Mouse (Mus musculus) midbrain, embryonic 10.5 days (tissue): ENCODE measurements at regions not wholly inside any gene's neighbourhood (a gene's known extent, or its start where the extent isn't known, plus 50 kb on each side); places are given as distances from the start of the nearest gene placed in this dataset.

Experiments
- DNase-seq: peaks from one replicate; pipeline ENCODE4 v3.0.0-alpha.2; 2017; ENCODE audit warnings: low spot score
- H3K27ac ChIP-seq: fragments of 300-500 bp; sonication (generic); replicated peaks from 2 replicates; pipeline ENCODE4 v1.5.1; 2016; ENCODE audit warnings: mild to moderate bottlenecking
- H3K27me3 ChIP-seq: fragments of 300-500 bp; sonication (generic); 2 replicates; pipeline ENCODE4 v1.6.1; 2016; ENCODE audit warnings: low read depth, mild to moderate bottlenecking; ENCODE audit not compliant: poor library complexity, severe bottlenecking
- H3K36me3 ChIP-seq: fragments of 300-500 bp; sonication (generic); 2 replicates; pipeline ENCODE4 v1.6.1; 2016; ENCODE audit warnings: mild to moderate bottlenecking, moderate library complexity
- H3K4me1 ChIP-seq: fragments of 300-500 bp; sonication (generic); 2 replicates; pipeline ENCODE4 v1.6.1; 2016
- H3K4me3 ChIP-seq: fragments of 300-500 bp; sonication (generic); 2 replicates; pipeline ENCODE4 v1.5.1; 2016; ENCODE audit warnings: mild to moderate bottlenecking, moderate library complexity
- H3K9me3 ChIP-seq: fragments of 300-500 bp; sonication (generic); replicated peaks from 2 replicates; pipeline ENCODE4 v1.6.1; 2016; ENCODE audit warnings: mild to moderate bottlenecking
- WGBS: fragments of 180-500 bp; shearing (Covaris S2); methylation state at CpG from one replicate; pipeline ENCODE4 v1.1.7; 2016; 5-methylcytosine and 5-hydroxymethylcytosine counted together

DNA sequence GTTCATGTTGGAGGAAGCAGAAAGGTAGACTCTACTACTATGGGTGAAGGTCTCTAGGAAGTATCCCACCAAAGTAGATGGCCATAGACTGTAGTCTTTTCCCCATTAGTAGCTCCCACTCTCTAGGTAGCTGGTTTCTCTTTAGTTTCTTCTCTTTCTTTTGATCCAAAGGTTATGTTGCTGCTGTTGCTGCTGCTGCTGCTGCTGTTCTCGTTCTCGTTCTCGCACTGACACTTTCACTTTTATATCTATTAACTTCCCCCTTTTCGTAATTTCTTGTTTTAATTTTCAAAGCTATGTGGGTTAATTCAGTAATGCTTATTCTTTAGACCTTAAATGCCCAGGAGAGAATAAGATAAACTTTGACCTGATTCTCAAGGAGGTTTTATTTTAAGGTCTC is 58.3 kb downstream of the Tmem100 start:
- WGBS = 86% methylated on average over 4 of the region's 4 CpGs
- Histone ChIP-seq H3K27me3 (no peaks in the 10 kb centered on the region), H3K9me3 (no peaks in the 10 kb centered on the region), H3K4me3 (no peak overlapping the region), H3K27ac (no peak overlapping the region), H3K4me1 (no peaks in the 10 kb centered on the region), H3K36me3 (no peaks in the 10 kb centered on the region)
- no peak for DNase-seq

DNA sequence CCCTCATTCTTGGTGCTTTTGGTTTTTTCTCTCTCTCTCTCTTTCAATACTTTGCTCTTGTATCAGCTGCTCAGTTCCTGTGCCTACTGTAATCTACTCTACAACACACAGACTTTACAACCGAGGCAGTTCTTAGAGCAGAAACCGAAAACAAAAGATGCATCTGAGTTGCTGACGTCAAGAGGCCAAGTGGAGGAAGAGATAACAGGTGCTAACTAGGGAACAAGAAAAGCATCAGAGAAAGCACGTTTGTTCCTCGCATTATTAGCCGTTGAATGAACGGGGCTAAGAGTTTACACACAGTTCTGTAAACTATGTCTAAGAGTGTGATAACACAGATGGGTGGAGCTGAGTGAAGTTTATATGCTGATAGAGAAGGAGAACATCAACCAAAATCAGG is 63.9 kb downstream of the Tmem100 start:
- DNase-seq = no peak
- no peak overlapping the region for H3K4me3 ChIP-seq
- H3K36me3 ChIP-seq = no peaks in the 10 kb centered on the region
- no peaks in the 10 kb centered on the region for H3K4me1 ChIP-seq
- WGBS = 88% methylated on average over 7 of the region's 7 CpGs
- H3K9me3 ChIP-seq = no peaks in the 10 kb centered on the region
- H3K27ac ChIP-seq = no peak overlapping the region
- H3K27me3 ChIP-seq = no peaks in the 10 kb centered on the region

DNA sequence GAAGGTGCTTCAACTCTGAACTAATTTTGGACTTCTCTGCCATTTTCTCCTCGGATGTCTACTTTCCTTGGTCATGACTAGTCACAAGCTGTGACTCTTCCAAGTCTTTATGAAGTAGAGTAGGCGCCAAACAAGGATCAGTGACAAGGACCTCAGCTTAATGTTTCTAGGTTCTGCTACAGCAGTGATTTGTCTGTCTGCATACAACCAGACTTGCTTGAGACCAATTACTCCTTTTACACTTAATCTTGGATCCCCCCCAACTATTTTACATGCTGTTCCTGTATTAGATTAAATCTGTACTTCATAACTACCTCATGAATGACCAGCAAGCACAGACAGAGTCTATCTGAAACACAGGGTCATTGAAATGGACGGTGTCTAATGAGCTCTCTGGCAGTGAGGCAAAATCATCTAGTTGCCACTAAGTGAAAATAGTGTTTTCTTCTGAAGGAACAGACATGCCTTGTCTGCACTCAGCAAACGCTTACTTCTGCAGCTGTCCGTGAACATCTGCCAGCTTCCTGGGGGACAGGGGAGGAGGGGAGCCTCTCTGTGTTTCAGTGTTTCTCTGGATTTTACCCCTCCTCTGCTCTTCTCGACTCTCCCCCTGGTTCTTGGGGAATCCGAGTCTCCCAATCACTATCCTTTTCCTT is 64.7 kb downstream of the Tmem100 start:
- DNase-seq = no peak
- H3K27ac ChIP-seq = no peak overlapping the region
- no peaks in the 10 kb centered on the region for H3K9me3 ChIP-seq
- H3K36me3 ChIP-seq = no peaks in the 10 kb centered on the region
- H3K27me3 ChIP-seq = no peaks in the 10 kb centered on the region
- H3K4me3 ChIP-seq = no peak overlapping the region
- 86% methylated on average over 7 of the region's 7 CpGs for WGBS
- H3K4me1 ChIP-seq = no peaks in the 10 kb centered on the region

DNA sequence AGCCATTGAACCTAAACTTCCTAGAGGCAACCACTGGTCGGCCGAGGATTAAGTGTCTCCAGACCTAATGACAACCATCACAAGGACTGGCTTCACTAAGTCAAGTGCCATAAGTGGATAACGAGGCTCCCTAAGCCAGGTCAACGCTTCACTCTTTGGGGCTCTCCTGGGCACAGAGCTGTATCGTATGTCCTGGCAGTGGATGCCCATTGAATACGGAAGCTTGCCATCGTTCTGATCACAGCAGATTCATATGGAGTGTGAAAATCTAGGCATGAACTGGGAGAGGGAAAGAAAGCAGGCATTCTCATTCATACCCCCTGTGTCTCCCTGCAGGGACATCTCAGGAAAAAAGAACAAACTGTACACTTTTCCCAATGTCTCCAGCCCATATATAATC is 68.3 kb downstream of the Tmem100 start:
- H3K4me3 ChIP-seq = no peak overlapping the region
- H3K9me3 ChIP-seq = no peaks in the 10 kb centered on the region
- no peaks in the 10 kb centered on the region for H3K36me3 ChIP-seq
- no peaks in the 10 kb centered on the region for H3K27me3 ChIP-seq
- H3K27ac ChIP-seq = no peak overlapping the region
- 78% methylated on average over 7 of the region's 7 CpGs for WGBS
- H3K4me1 ChIP-seq = no peaks in the 10 kb centered on the region
- no peak for DNase-seq

DNA sequence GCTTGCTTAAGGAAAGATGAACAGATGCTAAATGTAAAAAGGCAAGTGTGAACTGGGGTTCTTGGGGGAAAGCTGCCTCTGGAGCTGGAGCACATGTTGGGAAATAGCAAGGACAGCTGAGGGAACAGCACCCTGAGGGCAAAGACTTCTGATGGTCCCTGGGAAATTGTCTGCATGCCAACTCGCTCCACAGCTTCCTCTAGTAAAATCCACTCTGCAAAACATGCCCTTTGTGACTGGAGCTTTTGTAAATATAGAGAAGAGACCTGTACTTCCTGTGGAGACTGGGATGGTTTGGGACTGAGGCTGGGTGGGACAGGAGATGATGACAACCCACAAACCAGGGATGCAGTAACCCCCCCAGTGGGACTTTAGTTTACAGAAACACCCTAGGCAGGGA is 69.0 kb downstream of the Tmem100 start:
- no peak for DNase-seq
- H3K9me3 ChIP-seq = no peaks in the 10 kb centered on the region
- H3K27me3 ChIP-seq = no peaks in the 10 kb centered on the region
- no peaks in the 10 kb centered on the region for H3K36me3 ChIP-seq
- H3K4me3 ChIP-seq = no peak overlapping the region
- no peak overlapping the region for H3K27ac ChIP-seq
- H3K4me1 ChIP-seq = no peaks in the 10 kb centered on the region
- WGBS = 72% methylated on average over 1 of the region's 1 CpGs

DNA sequence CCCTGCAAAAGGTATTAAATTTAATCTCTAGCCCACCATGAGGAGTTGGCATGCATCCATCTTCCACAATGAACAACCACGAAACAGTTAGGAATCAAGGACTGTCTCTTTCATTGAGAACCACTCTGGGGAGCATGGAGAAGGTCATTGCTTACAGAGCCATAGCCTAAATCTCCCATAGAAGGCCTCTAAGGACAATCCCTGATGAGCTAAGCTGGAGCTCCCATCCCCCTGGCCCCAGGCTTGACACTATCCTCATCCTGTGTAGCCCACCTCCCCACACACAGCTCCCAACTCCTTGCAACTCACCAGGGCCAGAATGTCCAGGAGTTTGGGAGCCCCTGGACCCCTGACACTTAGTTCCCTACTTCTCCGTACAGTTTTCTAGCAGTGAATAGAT is 70.0 kb downstream of the Tmem100 start:
- no peaks in the 10 kb centered on the region for H3K36me3 ChIP-seq
- H3K9me3 ChIP-seq = no peaks in the 10 kb centered on the region
- no peak for DNase-seq
- H3K27ac ChIP-seq = no peak overlapping the region
- H3K4me3 ChIP-seq = no peak overlapping the region
- H3K27me3 ChIP-seq = no peaks in the 10 kb centered on the region; the same call in 1 of the 2 replicates
- 90% methylated on average over 2 of the region's 2 CpGs for WGBS
- H3K4me1 ChIP-seq = no peaks in the 10 kb centered on the region

DNA sequence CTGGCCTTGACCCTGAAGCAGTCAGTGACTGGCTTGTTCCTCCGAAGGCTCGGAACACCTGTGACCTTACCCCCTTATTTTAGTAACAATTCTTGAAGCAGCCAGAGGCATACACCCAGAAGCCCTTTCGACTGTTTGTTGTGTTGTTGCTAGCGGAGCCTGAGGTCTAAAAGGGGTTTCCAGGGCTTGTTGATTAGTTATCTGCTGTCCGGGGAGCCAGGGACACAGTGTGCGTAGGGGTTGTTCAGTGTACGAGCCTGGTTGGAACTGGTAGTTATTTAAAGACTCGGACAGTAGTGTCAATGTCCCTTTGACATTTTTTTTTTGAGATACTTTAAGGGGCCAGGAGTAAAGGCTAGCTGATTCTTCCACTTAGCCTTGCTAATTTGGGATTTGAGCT is 71.1 kb downstream of the Tmem100 start:
- H3K9me3 ChIP-seq = no peaks in the 10 kb centered on the region
- WGBS = 82% methylated on average over 8 of the region's 8 CpGs
- H3K27me3 ChIP-seq = peaks cover 4% of the 10 kb centered on the region; the same call in 1 of the 2 replicates
- H3K36me3 ChIP-seq = no peaks in the 10 kb centered on the region
- no peak for DNase-seq
- no peak overlapping the region for H3K4me3 ChIP-seq
- no peak overlapping the region for H3K27ac ChIP-seq
- no peaks in the 10 kb centered on the region for H3K4me1 ChIP-seq

DNA sequence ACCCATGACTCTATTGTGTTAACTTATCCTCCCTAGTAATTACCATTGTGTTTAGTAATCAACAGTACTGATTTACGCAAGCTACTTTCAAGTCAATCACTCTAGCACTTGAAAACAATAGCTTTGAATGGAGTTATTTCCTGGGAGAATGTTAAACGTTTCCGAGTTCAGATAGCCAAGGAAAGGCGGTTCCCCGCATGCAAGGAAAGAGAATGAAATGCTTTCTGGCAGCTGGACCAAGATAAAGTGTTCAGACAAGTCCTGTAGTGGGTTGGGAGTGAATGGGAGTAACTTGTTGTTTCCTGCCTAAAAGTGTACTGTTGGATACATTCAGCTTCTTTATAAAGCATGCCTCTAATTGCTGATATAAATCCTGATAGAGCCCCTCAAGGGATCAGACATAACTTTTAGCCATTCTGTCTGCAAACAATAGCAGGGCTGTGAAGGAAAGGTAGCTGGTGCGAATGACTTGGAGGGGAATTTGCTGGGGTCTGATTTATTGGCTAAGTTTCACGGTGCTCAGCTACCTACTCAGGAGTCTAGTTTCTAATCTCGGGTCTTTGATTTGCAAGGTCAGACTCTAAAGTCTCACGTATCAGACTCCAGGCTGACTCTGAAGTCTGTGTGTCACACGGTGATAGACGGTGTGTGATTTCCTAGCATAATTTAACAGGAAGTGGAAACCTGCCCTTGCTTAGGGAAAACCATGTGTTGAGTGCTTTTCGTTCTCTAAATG is 76.1 kb downstream of the Tmem100 start:
- Histone ChIP-seq H3K4me1 (peaks cover 23% of the 10 kb centered on the region), H3K4me3 (no peak overlapping the region), H3K27ac (no peak overlapping the region), H3K9me3 (no peaks in the 10 kb centered on the region), H3K36me3 (no peaks in the 10 kb centered on the region), H3K27me3 (peaks cover 14% of the 10 kb centered on the region; the same call in 1 of the 2 replicates)
- no peak for DNase-seq
- 84% methylated on average over 12 of the region's 12 CpGs for WGBS

DNA sequence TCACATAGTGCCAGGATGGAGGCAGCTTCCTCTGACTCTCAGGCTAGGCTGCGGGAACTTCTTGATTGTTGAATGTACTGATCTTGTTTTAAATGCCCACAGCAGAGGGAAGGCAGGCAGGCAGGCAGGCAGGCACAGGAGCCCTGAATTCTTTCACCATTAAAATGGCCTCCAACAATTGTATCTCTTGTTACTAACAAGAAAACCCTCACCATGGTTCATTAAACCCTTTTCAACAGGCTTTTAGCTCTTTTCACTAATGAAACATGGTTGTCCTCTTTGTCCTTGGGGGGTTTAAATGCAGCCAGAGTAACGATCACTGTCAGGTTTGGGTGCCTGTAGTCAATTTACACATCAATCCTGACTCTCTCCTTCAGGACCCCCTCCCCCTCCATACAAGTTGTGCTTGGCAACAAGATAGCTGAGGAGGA is 77.8 kb upstream of the Gm45716 start:
- 17% methylated on average over 2 of the region's 2 CpGs for WGBS
- Histone ChIP-seq H3K4me1 (peaks cover 23% of the 10 kb centered on the region), H3K9me3 (no peaks in the 10 kb centered on the region), H3K27me3 (peaks cover 18% of the 10 kb centered on the region; the same call in 1 of the 2 replicates), H3K27ac (peak overlapping the region; percentile 74), H3K4me3 (no peak overlapping the region), H3K36me3 (no peaks in the 10 kb centered on the region)
- DNase-seq = no peak

DNA sequence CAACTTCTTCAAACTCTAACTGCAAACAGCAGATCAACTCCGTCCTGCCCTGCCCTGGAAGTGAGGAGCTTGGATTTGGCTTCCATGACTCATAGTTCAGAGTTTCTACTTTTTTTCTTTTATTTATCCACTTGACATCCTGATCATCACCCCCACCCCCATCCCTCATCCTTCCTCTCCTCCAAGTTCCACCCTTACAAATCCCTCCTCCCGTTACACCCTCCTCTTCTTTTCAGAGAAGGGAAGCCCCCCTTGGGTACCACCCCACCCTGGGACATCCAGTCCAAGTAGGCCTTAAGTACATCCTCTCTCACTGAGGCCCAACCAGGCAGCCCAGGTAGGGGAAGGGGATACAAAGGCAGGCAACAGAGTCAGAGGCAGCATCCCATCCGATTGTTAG is 77.3 kb upstream of the Gm45716 start:
- DNase-seq = no peak
- H3K27ac ChIP-seq = peak overlapping the region; percentile 74
- 65% methylated on average over 3 of the region's 3 CpGs for WGBS
- H3K4me1 ChIP-seq = peaks cover 23% of the 10 kb centered on the region
- H3K4me3 ChIP-seq = no peak overlapping the region
- peaks cover 18% of the 10 kb centered on the region; the same call in 1 of the 2 replicates for H3K27me3 ChIP-seq
- no peaks in the 10 kb centered on the region for H3K36me3 ChIP-seq
- no peaks in the 10 kb centered on the region for H3K9me3 ChIP-seq

DNA sequence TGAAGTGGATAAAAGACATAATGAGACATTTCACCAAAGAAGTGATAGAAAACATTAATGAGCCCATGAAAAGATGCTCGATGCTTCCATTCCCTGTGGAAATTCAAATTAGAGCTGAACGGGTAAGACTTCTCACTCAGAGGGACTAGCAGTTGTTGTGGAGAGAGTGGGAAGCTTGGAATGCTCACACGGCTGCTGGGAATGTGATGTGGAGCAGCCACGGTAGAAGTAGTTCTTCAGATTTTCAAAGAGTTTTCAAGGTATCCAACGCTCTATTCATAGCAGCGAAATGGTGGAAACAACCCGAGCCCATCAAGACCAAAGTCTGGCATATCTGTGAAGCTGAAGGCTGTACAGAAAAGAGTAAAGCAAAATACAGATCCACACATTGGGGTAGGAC is 75.3 kb upstream of the Gm45716 start:
- no peak overlapping the region for H3K4me3 ChIP-seq
- H3K9me3 ChIP-seq = no peaks in the 10 kb centered on the region
- peaks cover 11% of the 10 kb centered on the region; the same call in 1 of the 2 replicates for H3K27me3 ChIP-seq
- no peaks in the 10 kb centered on the region for H3K36me3 ChIP-seq
- no peak for DNase-seq
- peaks cover 30% of the 10 kb centered on the region for H3K4me1 ChIP-seq
- 90% methylated on average over 7 of the region's 7 CpGs for WGBS
- H3K27ac ChIP-seq = no peak overlapping the region

DNA sequence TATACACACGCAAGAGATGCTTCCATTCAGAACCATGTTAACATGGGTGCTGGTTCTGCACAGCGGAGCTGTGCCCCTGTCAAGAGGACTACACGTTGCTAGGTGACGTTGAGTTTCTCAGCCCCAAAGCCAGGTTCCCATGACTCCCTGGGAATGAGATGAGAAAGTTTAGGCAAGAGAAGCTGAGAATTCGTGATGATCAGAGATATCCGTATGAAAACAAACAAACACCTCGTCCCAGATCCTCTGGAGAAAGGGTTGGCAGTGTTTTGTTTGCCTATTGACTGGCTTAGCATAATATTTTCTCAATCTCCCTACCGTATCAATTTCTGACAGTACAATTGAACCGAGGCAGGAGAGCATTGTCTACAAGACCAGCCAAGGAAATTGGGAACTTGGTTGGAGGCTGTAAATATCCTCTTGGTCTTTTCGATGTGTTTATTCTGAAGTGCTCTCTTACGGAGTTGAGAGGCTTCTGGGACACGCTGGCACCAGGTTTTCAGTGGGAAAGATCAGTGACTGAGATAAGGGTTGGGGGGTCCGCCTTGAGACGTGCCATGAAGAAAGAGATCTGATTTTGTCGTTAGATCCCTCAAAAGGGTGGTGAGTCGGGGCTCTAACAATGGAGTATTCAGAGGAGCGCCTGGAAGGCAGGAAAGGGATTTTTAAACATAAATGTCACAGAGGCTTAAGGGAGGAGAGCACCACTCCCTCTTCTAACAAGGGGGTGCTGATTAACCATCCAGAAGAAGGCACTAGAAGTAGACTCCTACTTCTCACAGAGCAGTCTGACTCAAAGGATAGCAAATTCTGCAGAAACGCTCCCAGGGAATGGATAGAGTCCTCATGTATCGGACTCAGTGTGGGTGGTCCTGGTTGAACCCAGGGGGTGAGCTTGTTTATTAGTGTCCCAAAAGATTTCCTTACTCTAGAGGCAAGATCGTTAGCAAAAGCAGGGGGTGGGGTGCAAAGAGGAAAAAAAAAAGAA is 70.5 kb upstream of the Gm45716 start:
- H3K27me3 ChIP-seq = 0 out of 2 replicates have a peak, but pooled peaks cover 7% of the 10 kb centered on the region
- H3K27ac ChIP-seq = peak overlapping the region; percentile 64
- H3K9me3 ChIP-seq = no peaks in the 10 kb centered on the region
- H3K36me3 ChIP-seq = no peaks in the 10 kb centered on the region
- WGBS = 40% methylated on average over 20 of the region's 20 CpGs
- H3K4me3 ChIP-seq = no peak overlapping the region; the same call in 1 of the 2 replicates
- DNase-seq = no peak
- peaks cover 20% of the 10 kb centered on the region for H3K4me1 ChIP-seq
